18 mouse cellular contexts compared by ENCODE assay signal in genomic region chr1:159704925-159705324, GRCm38 (mm10).
"Had no signal": no experiment of that assay in that cellular context is flagged by ENCODE, and none has a peak within 500 bp of the region (broad histone marks: within the 10 kb centered on the region; RNA-seq: fewer than 3 reads in every experiment).

No protein-coding gene starts in this region.

- H3K4me1 ChIP-seq: liver, embryonic 13.5 days; midbrain, embryonic 12.5 days; midbrain, embryonic 15.5 days; neural tube, embryonic 13.5 days had no signal

- H3K27me3 ChIP-seq: liver, embryonic 13.5 days; midbrain, embryonic 12.5 days; midbrain, embryonic 15.5 days; neural tube, embryonic 13.5 days had no signal

- H3K4me3 ChIP-seq: liver, embryonic 13.5 days; midbrain, embryonic 12.5 days; midbrain, embryonic 15.5 days; neural tube, embryonic 13.5 days had no signal

- H3K27ac ChIP-seq: liver, embryonic 13.5 days; macrophage; midbrain, embryonic 12.5 days; midbrain, embryonic 15.5 days; neural tube, embryonic 13.5 days had no signal

- H3K4me2 ChIP-seq: liver, embryonic 13.5 days; lung, embryonic 14.5 days; midbrain, embryonic 12.5 days; midbrain, embryonic 15.5 days; neural tube, embryonic 13.5 days had no signal

- H3K9ac ChIP-seq: liver, embryonic 13.5 days; lung, embryonic 14.5 days; midbrain, embryonic 12.5 days; midbrain, embryonic 15.5 days; neural tube, embryonic 13.5 days had no signal

- H3K36me3 ChIP-seq: liver, embryonic 13.5 days; midbrain, embryonic 12.5 days; midbrain, embryonic 15.5 days; neural tube, embryonic 13.5 days had no signal

- ATAC-seq: inflammation-experienced regulatory T-cells, adult 6 months; intestine, embryonic 16.5 days; lung, postnatal 0 days; midbrain, embryonic 15.5 days had no signal

- H3K9me3 ChIP-seq: liver, embryonic 13.5 days; midbrain, embryonic 12.5 days; midbrain, embryonic 15.5 days; neural tube, embryonic 13.5 days had no signal

- DNase-seq: kidney, adult 18-20 months; kidney, adult 9 months; kidney, postnatal 14 days; kidney, postnatal 4 days; layer of hippocampus, adult 9-11 months; liver, embryonic 13.5 days; lung, embryonic 14.5 days; right cerebral cortex, postnatal 25 days; thymus, adult 2 months; thymus, postnatal 14 days; thymus, postnatal 4 days had no signal
